Mouse (Mus musculus): ENCODE results near the gene B3gnt3.
"Not testable (repeated sequence)": the region's sequence is repeated elsewhere in the genome, so short reads cannot be mapped to it uniquely, and the experiment has no call there.

The B3gnt3 gene

DNA sequence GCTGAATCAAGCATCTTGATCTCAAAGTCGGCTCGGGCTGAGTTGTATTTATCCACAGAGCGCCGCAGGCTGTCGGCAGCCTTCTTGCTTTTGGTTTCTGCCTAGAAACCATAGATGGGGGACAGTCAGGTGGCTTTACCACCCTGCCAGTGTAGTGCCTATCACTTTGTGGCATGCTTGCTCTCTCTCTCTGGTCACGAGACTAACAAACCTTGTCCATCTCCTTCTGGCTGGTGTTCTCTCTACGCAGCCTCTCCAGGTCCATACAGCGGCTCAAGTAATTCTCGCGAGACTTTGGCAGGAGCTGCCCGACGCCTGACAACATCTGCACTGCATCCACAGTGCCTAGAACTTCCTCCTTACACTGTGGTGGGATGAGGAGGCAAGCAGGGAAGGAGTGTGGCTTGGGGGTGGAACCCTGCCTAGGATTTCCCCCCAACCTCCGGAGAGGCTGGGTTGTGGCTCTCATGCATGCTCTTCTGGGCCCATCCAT lies 15.0 kb upstream of the B3gnt3 start:
- in situ Hi-C loops (cut with MboI; ENCODE audit: unreplicated experiment in 2 of 2): loop anchor here in 1 of 2 experiments (25.0 kb wide), 1 partner anchor 579 kb away; no protein-coding TSS in a partner anchor

DNA sequence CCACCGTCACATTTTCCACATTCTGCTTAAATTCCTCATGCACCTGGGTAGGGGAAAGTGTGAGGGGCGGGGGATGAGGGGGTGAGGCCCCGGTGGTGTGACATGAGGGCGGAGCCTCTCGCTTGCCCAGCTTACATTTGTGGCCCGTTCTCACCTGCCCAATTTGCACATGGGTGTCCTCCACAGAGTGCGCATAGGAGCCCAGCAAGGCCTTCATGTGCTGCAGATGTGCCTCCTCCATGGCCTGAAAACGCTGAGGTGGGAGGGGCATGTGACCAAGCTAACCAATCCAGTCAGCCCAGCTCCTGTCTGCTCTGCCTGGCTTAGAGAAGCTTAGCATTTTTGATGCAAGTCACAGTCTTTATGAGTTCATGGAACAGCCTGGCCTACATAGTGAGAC lies 13.9 kb upstream of the B3gnt3 start:
- in situ Hi-C loops (cut with MboI; ENCODE audit: unreplicated experiment in 2 of 2): loop anchor here in 1 of 2 experiments (25.0 kb wide), 1 partner anchor 578 kb away; no protein-coding TSS in a partner anchor

DNA sequence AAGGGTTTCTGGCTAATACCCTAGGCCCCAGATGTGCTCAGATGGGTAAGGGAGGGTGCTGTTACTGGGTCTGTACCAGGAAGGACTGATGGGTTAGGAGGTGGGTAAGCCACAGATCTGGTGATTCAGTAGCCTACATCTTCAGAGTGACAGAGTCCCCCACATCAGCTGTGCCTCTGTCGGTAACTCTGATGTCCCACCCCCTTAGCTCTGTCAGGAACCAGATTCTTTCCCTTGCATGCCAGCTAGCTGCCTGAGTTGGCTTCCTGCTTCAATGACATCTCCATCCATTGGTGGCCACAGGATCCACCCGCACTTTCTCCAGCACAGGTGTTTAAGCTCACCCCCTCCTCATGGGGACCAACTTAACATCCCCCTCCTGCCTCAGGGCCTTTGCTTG lies 10.0 kb upstream of the B3gnt3 start:
- in situ Hi-C loops (cut with MboI; ENCODE audit: unreplicated experiment in 2 of 2): loop anchor here in 1 of 2 experiments (25.0 kb wide), 1 partner anchor 574 kb away; no protein-coding TSS in a partner anchor

DNA sequence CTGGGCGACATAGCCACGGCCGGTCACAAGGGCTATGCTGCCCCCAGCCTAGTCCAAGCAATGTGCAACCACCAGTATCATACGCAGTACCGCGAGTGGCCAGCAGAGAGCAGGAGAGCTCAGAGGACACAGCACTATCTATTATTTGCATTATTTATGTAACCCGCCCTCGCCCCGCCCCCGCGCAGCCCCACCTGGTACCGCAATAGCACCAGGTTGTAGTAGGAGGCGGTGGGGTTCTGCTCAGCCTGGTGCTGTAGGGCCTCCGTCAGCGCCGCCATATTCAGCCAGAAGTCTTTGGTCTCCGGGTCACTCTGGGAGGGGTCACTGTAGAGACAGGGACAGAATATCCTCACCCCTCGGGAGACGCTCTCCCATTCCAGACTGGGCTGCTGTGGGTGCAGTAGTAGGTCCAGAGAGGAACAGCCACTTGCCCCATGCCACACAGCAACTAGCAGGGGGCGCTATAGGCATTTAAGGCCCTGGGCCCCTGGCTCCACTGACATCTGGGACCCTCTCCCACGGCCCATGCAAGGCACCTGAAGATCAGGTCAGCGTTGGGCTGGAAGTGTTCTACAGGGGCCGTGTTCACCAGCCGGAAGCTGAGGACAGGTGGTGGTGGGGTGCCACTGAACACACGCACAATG lies 8.3 kb upstream of the B3gnt3 start:
- in situ Hi-C loops (cut with MboI; ENCODE audit: unreplicated experiment in 2 of 2): loop anchor here (10.0 to 25.0 kb wide), 2 partner anchors 573 to 655 kb away; no protein-coding TSS in a partner anchor

DNA sequence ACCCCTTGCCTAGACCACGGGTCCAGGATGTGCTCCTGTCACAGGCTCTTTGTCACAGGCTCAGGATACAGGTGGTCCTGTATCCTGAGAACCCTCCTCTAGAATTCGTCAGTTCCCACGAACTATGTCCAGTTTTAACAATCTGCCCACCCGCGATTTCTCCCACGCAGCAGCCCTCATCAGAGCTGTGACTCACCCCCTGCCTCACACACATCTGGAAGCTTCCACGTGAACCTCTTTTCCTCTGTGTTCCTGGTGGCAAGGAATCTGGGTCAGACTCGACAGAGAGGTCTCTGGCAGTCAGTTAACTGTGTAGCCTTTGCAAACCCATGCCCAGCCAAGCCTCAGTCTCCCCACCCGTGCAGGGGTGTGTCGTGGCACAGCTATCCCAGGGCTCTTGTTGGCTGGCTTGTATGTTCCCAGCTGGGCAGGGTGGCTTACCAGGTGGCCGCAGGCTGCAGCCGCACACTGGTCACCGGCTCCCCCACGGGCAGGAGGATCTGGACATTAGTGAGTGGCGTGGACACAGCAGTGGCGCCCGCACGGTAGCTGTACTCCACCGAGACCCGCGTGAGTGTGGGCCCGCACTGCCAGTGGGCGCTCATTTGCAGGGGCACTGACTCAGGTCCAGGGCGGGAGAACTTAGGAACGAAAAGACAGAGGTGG lies 7.7 kb upstream of the B3gnt3 start:
- in situ Hi-C loops (cut with MboI; ENCODE audit: unreplicated experiment in 2 of 2): loop anchor here (10.0 to 25.0 kb wide), 2 partner anchors 572 to 656 kb away; no protein-coding TSS in a partner anchor

DNA sequence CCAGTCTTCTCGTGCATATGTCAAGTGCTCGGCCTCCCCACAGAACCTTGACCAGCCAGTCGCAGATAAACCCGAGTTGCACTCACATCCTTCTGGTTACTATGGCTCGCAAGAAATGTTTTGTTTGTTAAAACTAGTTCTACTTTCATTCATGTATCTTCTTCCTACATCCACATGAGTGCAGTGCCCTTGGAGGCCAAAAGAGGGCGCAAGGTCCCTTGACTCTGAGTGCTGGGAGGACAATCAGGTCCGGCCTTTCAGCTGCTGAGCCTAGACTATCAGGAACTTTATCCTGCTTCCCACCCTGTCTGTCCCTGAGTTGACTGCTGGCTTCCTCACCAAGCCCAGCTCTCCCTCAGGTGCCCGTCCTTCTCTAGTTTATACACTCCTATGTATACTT lies 6.3 kb upstream of the B3gnt3 start:
- in situ Hi-C loops (cut with MboI; ENCODE audit: unreplicated experiment in 2 of 2): loop anchor here (10.0 to 25.0 kb wide), 2 partner anchors 571 to 657 kb away; no protein-coding TSS in a partner anchor

DNA sequence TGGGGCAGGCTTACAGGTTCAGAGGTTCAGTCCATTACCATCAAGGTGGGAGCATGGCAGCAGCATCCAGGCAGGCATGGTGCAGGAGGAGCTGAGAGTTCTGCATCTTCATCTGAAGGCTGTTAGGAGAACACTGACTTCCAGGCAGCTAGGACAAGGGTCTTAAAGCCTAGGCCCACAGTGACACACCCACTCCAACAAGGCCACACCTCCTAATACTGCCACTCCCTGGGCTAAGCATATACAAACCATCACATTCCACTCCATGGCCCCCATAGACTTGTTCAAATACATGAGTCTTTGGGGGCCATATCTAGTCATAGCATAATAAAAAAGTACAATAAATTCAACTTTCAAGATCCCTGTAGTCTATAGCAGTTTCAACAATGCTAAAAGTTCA lies 1.8 kb upstream of the B3gnt3 start:
- in situ Hi-C loops (cut with MboI; ENCODE audit: unreplicated experiment in 2 of 2): loop anchor here (5.0 to 25.0 kb wide), 3 partner anchors 34 to 661 kb away; no protein-coding TSS in a partner anchor

DNA sequence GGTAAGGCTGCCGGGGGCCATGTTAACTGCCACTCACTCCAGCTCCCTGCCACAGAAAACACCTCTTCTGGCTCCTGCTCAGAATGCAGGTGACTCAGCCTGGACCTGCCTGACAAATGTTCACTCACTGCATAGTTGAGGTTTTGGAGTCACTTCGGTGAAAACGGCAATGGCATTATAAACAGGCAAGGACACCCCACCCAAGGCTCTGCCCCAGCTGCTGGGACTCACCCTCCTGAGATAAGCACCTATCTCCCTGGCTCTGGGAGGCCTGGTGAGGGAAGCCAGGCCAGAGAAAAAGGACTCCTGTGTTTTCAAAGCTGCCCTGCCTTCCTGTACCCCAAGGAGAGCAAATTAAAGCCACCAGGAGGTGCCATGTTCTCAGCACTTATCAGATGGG lies 1.3 kb upstream of the B3gnt3 start:
- in situ Hi-C loops (cut with MboI; ENCODE audit: unreplicated experiment in 2 of 2): loop anchor here (5.0 to 25.0 kb wide), 3 partner anchors 34 to 662 kb away; no protein-coding TSS in a partner anchor

DNA sequence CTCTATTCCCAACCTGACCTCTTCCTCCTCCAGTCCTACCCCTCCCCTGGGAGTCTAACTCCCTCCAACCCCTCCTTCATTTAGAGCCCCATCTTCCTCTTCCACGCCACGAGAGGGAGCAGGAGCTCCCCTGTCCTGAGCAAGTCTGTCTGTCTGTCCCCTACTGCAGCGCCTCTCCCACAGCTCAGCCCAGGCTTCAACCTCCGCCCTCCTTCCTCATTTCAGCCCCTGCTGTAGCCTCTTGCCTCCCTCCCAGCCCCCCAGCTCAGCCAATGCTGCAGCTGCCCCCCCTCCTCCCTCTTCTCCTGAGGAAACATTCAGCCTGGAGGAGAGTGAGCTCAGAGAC lies 471 bp upstream of the B3gnt3 start:
- in situ Hi-C loops (cut with MboI; ENCODE audit: unreplicated experiment in 2 of 2): loop anchor here (5.0 to 25.0 kb wide), 3 partner anchors 35 to 663 kb away; no protein-coding TSS in a partner anchor

DNA sequence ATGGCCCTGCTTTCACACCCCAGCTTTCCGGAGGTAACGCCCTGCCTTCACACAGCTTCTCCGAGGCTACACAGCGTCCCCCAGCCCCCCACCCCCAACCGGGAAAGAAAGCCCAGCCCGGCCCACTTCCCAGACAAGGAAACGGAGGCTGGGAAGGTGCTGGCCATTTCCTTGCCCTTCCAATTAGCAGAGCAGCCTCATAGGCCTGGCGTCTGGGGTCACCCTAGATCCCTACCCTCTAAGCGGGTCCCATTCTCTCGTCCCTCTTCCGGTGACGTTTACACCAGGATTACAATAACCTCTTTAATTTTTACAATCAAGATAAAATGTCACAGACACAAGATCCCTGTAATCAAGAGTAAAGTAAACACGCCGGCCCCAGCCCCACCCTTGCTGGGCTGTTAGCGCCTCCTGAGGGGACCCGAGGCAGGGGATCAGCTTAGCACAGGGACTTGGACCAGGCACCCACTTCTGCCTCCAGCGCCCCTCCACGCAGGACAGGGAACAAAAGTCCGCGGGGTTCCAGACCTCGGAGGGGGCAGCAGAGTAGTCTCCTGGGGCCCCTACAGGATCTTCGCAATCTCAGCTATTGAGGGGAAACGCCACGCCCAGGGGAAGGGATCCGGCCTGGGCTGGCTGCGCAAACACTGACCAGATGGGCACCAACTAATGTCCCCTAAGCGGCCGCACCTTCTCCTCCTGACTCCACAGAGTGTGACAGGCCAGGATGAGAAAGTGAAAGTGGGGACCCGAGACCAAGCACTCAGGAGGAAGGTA lies 908 bp downstream of the B3gnt3 start:
- in situ Hi-C loops (cut with MboI; ENCODE audit: unreplicated experiment in 2 of 2): loop anchor here (5.0 to 25.0 kb wide), 3 partner anchors 37 to 664 kb away; no protein-coding TSS in a partner anchor

DNA sequence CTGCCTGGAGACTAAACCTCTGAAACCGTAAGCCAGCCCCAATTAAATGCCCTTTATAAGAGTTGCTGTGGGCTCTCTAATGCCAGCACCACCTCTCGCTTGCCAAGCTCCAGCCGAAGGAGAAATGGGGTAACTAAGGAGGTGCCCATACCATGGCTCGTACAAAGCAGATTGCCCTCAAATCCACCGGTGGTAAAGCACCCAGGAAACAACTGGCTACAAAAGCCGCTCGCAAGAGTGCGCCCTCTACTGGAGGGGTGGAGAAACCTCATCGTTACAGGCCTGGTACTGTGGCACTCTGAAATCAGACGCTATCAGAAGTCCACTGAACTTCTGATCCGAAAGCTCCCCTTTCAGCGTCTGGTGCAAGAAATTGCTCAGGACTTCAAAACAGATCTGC lies 6.1 kb downstream of the B3gnt3 start:
- in situ Hi-C loops (cut with MboI; ENCODE audit: unreplicated experiment in 2 of 2): not testable (repeated sequence)

DNA sequence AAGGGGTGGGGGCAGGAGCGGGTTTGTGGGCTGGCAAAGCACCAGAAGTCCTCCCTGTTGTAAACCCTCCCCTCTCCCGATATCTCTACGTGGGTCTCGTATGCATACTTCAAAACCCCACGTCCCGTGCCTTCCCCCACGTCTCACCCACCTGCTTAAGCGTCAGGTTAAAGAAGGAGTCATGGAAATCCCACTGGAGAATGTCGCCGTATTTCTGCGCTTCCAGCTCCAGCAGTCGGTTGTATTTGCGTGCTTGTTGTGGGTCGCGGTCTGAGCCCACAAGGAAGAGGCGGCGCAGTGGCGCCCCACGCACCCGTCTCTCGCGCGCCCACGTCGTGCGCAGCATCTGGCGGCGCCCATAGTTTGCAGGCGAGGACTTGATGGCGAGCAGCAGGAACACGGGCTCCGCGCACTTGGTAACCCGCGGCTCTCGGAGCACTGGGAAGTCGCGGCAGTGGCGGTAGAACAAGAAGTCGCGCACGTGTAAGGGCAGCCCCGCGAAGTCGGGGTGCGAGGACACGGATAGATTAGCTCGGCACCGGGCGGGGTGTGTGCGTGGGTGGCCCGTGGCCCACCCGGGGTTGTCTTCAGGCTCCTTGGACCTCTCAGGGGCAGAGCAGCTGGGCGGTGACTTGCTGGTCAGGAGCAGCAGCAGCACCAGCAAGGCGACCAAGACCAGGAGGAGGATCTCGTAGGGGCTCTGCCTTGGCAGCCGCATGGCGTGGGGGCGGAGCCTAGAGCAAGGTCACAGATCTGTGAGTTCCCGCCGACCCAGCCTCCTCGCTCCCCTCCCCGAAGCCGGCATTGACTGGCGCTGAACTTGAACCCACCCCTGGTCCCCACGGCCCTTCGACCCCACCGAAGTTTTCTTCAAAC lies 8.2 kb downstream of the B3gnt3 start:
- in situ Hi-C loops (cut with MboI; ENCODE audit: unreplicated experiment in 2 of 2): no loop called here

DNA sequence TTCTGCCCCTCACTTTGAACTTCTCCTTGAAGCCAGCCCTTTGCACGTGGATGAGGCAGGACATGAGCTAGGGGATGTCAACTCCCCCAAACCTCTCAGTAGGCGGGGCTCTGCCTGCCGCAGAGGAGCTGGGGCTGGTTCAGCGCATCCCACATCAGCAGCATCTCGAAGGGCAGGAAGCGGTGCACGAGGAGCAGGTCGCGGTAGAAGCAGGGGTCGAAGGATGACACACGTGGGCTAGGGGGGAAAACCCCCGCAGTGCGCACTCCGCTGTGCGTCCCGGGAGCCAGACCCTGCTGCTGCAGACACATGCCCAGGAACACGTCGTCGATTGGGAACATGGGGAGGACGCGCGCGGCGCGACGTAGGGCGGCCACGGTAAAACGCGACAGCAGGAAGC lies 9.1 kb downstream of the B3gnt3 start:
- in situ Hi-C loops (cut with MboI; ENCODE audit: unreplicated experiment in 2 of 2): no loop called here

DNA sequence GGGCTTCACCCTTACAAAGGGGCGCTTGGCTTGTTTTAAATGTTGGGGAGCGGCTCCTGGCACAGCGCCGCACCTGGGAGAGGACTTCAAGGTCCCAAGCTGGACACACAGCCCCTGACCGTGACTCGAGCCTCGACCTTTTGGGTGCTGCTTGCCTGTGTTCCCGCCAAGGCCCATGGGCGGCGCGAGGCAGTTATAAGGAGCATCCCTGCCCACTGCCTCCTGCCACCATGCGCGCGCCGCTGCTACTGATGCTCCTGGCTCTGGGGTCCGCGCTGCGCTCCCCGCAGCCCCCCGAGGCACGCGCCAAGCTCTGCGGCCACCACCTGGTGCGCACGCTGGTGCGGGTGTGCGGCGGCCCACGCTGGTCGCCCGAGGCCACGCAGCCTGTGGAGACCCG lies 12.6 kb downstream of the B3gnt3 start, which contains the start of gene Insl3:
Insl3 (plus strand) TSS at position 187 of the 400 bp plus-strand sequence.
- in situ Hi-C loops (cut with MboI; ENCODE audit: unreplicated experiment in 2 of 2): no loop called here

DNA sequence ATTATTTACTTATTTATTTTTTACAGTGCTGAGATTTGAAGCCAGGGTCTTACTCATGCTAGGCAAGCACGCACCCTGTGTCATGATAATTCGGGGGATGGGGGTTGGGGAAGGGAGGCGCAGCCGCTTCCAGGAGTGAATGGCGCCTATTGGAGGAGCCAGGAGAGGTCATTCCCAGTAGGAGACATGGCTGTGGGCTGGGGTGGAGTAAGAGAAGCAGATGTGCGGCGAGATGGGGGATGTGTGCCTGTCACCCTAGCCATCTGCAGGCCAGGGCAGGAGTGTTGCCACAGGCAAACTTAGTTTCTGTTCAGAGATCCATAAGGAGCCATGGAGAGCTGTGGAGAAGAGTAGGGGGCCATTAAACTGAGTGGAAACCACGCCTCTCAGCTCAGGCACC lies 14.0 kb downstream of the B3gnt3 start:
- in situ Hi-C loops (cut with MboI; ENCODE audit: unreplicated experiment in 2 of 2): no loop called here

DNA sequence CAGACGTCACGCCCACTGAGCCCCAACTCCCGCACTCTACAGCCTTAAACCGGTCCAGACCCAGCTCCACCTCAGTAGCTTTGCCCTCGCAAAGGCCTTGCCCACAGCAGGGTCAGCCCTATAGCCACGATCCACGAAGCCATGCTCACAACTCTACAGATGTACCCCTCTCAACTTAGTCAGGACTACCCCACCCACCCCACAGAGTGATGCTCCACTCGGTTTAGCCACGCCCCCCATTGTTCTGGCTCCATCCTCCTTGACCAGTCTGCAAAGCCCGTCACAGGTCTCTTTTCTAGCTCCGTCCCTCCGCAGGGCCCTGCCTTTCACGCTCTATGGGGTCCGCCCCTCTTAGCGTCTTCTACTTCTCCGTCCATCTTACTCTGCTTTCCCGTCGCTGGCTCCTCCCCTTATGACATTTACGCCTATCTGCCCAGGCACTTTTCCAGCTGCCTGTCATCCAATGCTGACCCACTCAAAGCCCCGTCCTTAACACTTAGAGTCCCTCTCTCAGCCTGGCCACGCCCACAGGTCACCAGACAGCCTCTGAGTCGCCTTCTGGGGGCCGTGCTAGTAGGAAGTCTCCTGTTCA lies 15.3 kb downstream of the B3gnt3 start:
- in situ Hi-C loops (cut with MboI; ENCODE audit: unreplicated experiment in 2 of 2): no loop called here

DNA sequence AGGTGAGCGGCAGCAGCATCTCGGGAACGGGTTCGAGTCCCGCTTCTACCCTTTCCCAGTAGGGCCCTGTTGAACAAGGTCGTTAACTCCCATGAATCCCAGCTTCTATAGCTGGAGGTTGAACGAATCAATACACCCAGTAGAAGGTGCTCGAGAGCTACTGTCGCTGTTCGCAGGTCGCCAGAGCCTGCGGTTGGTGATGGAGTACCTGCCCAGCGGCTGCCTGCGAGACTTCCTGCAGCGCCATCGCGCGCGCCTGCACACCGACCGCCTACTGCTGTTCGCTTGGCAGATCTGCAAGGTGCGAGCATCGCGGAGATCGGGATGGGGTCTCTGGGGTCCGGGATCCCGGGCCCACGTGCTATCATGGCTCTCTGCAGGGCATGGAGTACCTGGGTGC lies 16.0 kb downstream of the B3gnt3 start:
- in situ Hi-C loops (cut with MboI; ENCODE audit: unreplicated experiment in 2 of 2): no loop called here

DNA sequence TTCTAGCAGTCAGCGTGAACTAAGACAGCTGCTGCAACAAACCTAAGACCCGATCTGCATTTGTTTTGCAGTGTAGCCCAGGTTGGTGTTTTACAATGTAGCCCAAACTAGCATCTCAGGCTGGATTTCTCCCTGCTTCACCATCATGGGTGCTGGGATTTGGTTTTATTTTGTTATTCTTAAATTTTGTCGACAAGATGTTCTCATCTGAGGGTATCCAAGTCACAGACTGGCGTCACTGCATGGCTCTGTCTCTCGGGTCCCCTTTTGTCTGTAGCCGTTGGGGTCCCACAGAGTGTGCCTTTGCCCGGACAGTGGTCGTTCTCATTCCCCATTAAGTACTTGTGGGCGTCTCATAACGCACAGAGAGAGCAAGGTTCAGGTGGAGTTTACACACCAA lies 16.9 kb downstream of the B3gnt3 start:
- in situ Hi-C loops (cut with MboI; ENCODE audit: unreplicated experiment in 2 of 2): no loop called here

DNA sequence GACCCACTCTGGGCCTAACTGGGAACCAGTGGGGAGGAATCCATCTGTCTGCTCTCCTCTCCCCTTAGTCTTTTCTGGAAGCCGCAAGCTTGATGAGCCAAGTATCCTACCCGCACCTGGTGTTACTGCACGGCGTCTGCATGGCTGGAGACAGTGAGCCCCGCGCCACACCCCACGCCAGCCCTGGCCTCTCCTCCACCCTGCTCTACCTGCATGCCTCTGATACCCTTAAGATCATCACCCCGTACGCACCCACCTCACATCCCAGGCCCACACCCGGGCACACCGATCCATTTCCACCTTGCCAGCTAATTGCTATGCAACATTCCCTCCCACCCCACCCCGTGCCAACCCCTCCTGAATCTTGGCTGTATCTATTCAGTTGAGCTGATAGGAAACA lies 18.8 kb downstream of the B3gnt3 start:
- in situ Hi-C loops (cut with MboI; ENCODE audit: unreplicated experiment in 2 of 2): no loop called here
